Mouse (Mus musculus): ENCODE results near the gene Tiparp. TPM values are rescaled to one million over a fixed set of nuclear protein-coding genes. Genes with fewer than 3 reads are reported as not detected.

Gene Tiparp
- polyA plus RNA-seq, 1 experiment: 4.9 TPM

GRCm38 (mm10) chr3:65562694-65563093 is 34.5 kb downstream of the Tiparp start:
- Histone ChIP-seq H3K4me3 (ENCODE audit: insufficient read depth, low read depth, low read length) (no peak overlapping the region), H3K36me3 (ENCODE audit: control insufficient read depth, insufficient read depth, low read length) (no peaks in the 10 kb centered on the region), H3K27ac (ENCODE audit: insufficient read depth, low read depth, low read length) (no peak overlapping the region), H3K27me3 (replicated peaks; ENCODE audit: control insufficient read depth, insufficient read depth, low read length) (no peaks in the 10 kb centered on the region), H3K4me1 (ENCODE audit: control insufficient read depth, insufficient read depth, low read length) (peaks cover 18% of the 10 kb centered on the region; the same call in 1 of the 2 replicates)
- TF ChIP-seq POLR2A (IDR thresholded peaks at IDR 0.05; ENCODE audit: low read depth, low read length) (no peak), CTCF (conservative IDR thresholded peaks at IDR 0.05; ENCODE audit: insufficient read depth, insufficient read length, low read depth, low read length) (no peak)
- no peak for DNase-seq
- WGBS: 93% methylated on average over 3 of the region's 3 CpGs

- no peaks in the 10 kb centered on the region for H3K36me3 ChIP-seq (ENCODE audit: control insufficient read depth, insufficient read depth, low read length)
- TF ChIP-seq CTCF (conservative IDR thresholded peaks at IDR 0.05; ENCODE audit: insufficient read depth, insufficient read length, low read depth, low read length): no peak
- TF ChIP-seq POLR2A (IDR thresholded peaks at IDR 0.05; ENCODE audit: low read depth, low read length): no peak
- 29% methylated on average over 6 of the region's 6 CpGs for WGBS
These were observed 35.9 kb downstream of the Tiparp start for GRCm38 (mm10) chr3:65563926-65564624.

GRCm38 (mm10) chr3:65565632-65566300 is 37.6 kb downstream of the Tiparp start:
- peaks cover 18% of the 10 kb centered on the region; the same call in 1 of the 2 replicates for H3K4me1 ChIP-seq (ENCODE audit: control insufficient read depth, insufficient read depth, low read length)
- no peak for TF ChIP-seq CTCF (conservative IDR thresholded peaks at IDR 0.05; ENCODE audit: insufficient read depth, insufficient read length, low read depth, low read length)
- no peak for TF ChIP-seq POLR2A (IDR thresholded peaks at IDR 0.05; ENCODE audit: low read depth, low read length)
- no peaks in the 10 kb centered on the region for H3K36me3 ChIP-seq (ENCODE audit: control insufficient read depth, insufficient read depth, low read length)
- peak; percentile 92 for DNase-seq
- no peaks in the 10 kb centered on the region for H3K27me3 ChIP-seq (replicated peaks; ENCODE audit: control insufficient read depth, insufficient read depth, low read length)
- no peak overlapping the region for H3K4me3 ChIP-seq (ENCODE audit: insufficient read depth, low read depth, low read length)
- H3K27ac ChIP-seq (ENCODE audit: insufficient read depth, low read depth, low read length): peak overlapping the region; percentile 95
- WGBS: 42% methylated on average over 9 of the region's 9 CpGs

More at GRCm38 (mm10) chr3:65563926-65564624, 35.9 kb downstream of the Tiparp start:
- no peaks in the 10 kb centered on the region for H3K27me3 ChIP-seq (replicated peaks; ENCODE audit: control insufficient read depth, insufficient read depth, low read length)
- peak overlapping the region; percentile 67 for H3K27ac ChIP-seq (ENCODE audit: insufficient read depth, low read depth, low read length)
- peaks cover 18% of the 10 kb centered on the region; the same call in 1 of the 2 replicates for H3K4me1 ChIP-seq (ENCODE audit: control insufficient read depth, insufficient read depth, low read length)
- H3K4me3 ChIP-seq (ENCODE audit: insufficient read depth, low read depth, low read length): no peak overlapping the region
- DNase-seq: peak; percentile 68

- Histone ChIP-seq H3K4me3 (ENCODE audit: insufficient read depth, low read depth, low read length) (no peak overlapping the region), H3K36me3 (ENCODE audit: control insufficient read depth, insufficient read depth, low read length) (no peaks in the 10 kb centered on the region), H3K27me3 (replicated peaks; ENCODE audit: control insufficient read depth, insufficient read depth, low read length) (no peaks in the 10 kb centered on the region), H3K4me1 (ENCODE audit: control insufficient read depth, insufficient read depth, low read length) (peaks cover 9% of the 10 kb centered on the region; the same call in 1 of the 2 replicates), H3K27ac (ENCODE audit: insufficient read depth, low read depth, low read length) (no peak overlapping the region)
- no peak for DNase-seq
- TF ChIP-seq POLR2A (IDR thresholded peaks at IDR 0.05; ENCODE audit: low read depth, low read length): no peak
These were observed 41.7 kb downstream of the Tiparp start for GRCm38 (mm10) chr3:65569941-65570340.

GRCm38 (mm10) chr3:65573516-65573915 is 45.3 kb downstream of the Tiparp start:
- Histone ChIP-seq H3K4me3 (ENCODE audit: insufficient read depth, low read depth, low read length) (no peak overlapping the region), H3K4me1 (ENCODE audit: control insufficient read depth, insufficient read depth, low read length) (no peaks in the 10 kb centered on the region), H3K27me3 (replicated peaks; ENCODE audit: control insufficient read depth, insufficient read depth, low read length) (no peaks in the 10 kb centered on the region), H3K27ac (ENCODE audit: insufficient read depth, low read depth, low read length) (no peak overlapping the region), H3K36me3 (ENCODE audit: control insufficient read depth, insufficient read depth, low read length) (no peaks in the 10 kb centered on the region)
- TF ChIP-seq POLR2A (IDR thresholded peaks at IDR 0.05; ENCODE audit: low read depth, low read length): no peak
- TF ChIP-seq CTCF (conservative IDR thresholded peaks at IDR 0.05; ENCODE audit: insufficient read depth, insufficient read length, low read depth, low read length): no peak
- DNase-seq: no peak
- WGBS: 72% methylated on average over 3 of the region's 3 CpGs

GRCm38 (mm10) chr3:65577602-65578001 is 49.4 kb downstream of the Tiparp start:
- no peaks in the 10 kb centered on the region for H3K4me1 ChIP-seq (ENCODE audit: control insufficient read depth, insufficient read depth, low read length)
- TF ChIP-seq POLR2A (IDR thresholded peaks at IDR 0.05; ENCODE audit: low read depth, low read length) (no peak), CTCF (conservative IDR thresholded peaks at IDR 0.05; ENCODE audit: insufficient read depth, insufficient read length, low read depth, low read length) (no peak)
- H3K4me3 ChIP-seq (ENCODE audit: insufficient read depth, low read depth, low read length): no peak overlapping the region
- H3K27ac ChIP-seq (ENCODE audit: insufficient read depth, low read depth, low read length): no peak overlapping the region
- H3K27me3 ChIP-seq (replicated peaks; ENCODE audit: control insufficient read depth, insufficient read depth, low read length): no peaks in the 10 kb centered on the region
- peak; percentile 12 for DNase-seq
- WGBS: 86% methylated on average over 3 of the region's 3 CpGs
- H3K36me3 ChIP-seq (ENCODE audit: control insufficient read depth, insufficient read depth, low read length): no peaks in the 10 kb centered on the region

- Histone ChIP-seq H3K27ac (ENCODE audit: insufficient read depth, low read depth, low read length) (no peak overlapping the region), H3K4me1 (ENCODE audit: control insufficient read depth, insufficient read depth, low read length) (no peaks in the 10 kb centered on the region), H3K4me3 (ENCODE audit: insufficient read depth, low read depth, low read length) (no peak overlapping the region), H3K36me3 (ENCODE audit: control insufficient read depth, insufficient read depth, low read length) (no peaks in the 10 kb centered on the region), H3K27me3 (replicated peaks; ENCODE audit: control insufficient read depth, insufficient read depth, low read length) (no peaks in the 10 kb centered on the region)
- DNase-seq: no peak
- TF ChIP-seq POLR2A (IDR thresholded peaks at IDR 0.05; ENCODE audit: low read depth, low read length) (no peak), CTCF (conservative IDR thresholded peaks at IDR 0.05; ENCODE audit: insufficient read depth, insufficient read length, low read depth, low read length) (no peak)
- WGBS: 70% methylated on average over 12 of the region's 12 CpGs
These were observed 51.2 kb downstream of the Tiparp start for GRCm38 (mm10) chr3:65579260-65579921.

All from kidney, adult 2 months (tissue).